Mouse (Mus musculus) hindbrain, embryonic 16.5 days (tissue): ENCODE measurements at regions not wholly inside any gene's neighbourhood (a gene's known extent, or its start where the extent isn't known, plus 50 kb on each side); places are given as distances from the start of the nearest gene placed in this dataset.
"Not testable (repeated sequence)": the region's sequence is repeated elsewhere in the genome, so short reads cannot be mapped to it uniquely, and the experiment has no call there.

Experiments
- ATAC-seq: fragments of 200-750 bp; cut with Nextera tagmentation; 2 replicates; pipeline ENCODE4 v1.8.0; 2017; ENCODE audit warnings: moderate TSS enrichment, moderate library complexity
- H3K27ac ChIP-seq: fragments of 300-500 bp; sonication (generic); 2 replicates; pipeline ENCODE4 v1.5.1; 2014; ENCODE audit warnings: low read depth, mild to moderate bottlenecking, control low read depth, low read length, moderate library complexity
- H3K27me3 ChIP-seq: fragments of 300-500 bp; sonication (generic); replicated peaks from 2 replicates; pipeline ENCODE4 v1.6.1; 2014; ENCODE audit warnings: low read length; ENCODE audit not compliant: control insufficient read depth, insufficient read depth
- H3K36me3 ChIP-seq: fragments of 300-500 bp; sonication (generic); 2 replicates; pipeline ENCODE4 v1.6.1; 2014; ENCODE audit warnings: mild to moderate bottlenecking, low read length, moderate library complexity, mixed read lengths; ENCODE audit not compliant: control insufficient read depth, insufficient read depth
- H3K4me1 ChIP-seq: fragments of 300-500 bp; sonication (generic); 2 replicates; pipeline ENCODE4 v1.6.1; 2014; ENCODE audit warnings: low read depth, low read length; ENCODE audit not compliant: control insufficient read depth, insufficient read depth
- H3K4me2 ChIP-seq: fragments of 300-500 bp; sonication (generic); 2 replicates; pipeline ENCODE4 v1.6.1; 2014; ENCODE audit warnings: mild to moderate bottlenecking, low read length, control low read depth, moderate library complexity
- H3K4me3 ChIP-seq: fragments of 300-500 bp; sonication (generic); 2 replicates; pipeline ENCODE4 v1.5.1; 2014; ENCODE audit warnings: mild to moderate bottlenecking, low read length, control low read depth, moderate library complexity
- H3K9ac ChIP-seq: fragments of 300-500 bp; sonication (generic); 2 replicates; pipeline ENCODE4 v1.6.1; 2014; ENCODE audit warnings: low read depth, mild to moderate bottlenecking, control low read depth, low read length, moderate library complexity
- H3K9me3 ChIP-seq: fragments of 300-500 bp; sonication (generic); 2 replicates; pipeline ENCODE4 v1.6.1; 2014; ENCODE audit warnings: mild to moderate bottlenecking, low read length, moderate library complexity; ENCODE audit not compliant: control insufficient read depth
- WGBS: fragments of 180-500 bp; shearing (Covaris S2); extraction: QIAGEN DNeasy Blood & Tissue Kit; methylation state at CpG from one replicate; pipeline ENCODE4 v1.1.7; 2014; 5-methylcytosine and 5-hydroxymethylcytosine counted together

GRCm38 (mm10) chr9:11107212-11107611 lies 202.6 kb upstream of the Cntn5 start:
- not testable (repeated sequence) for H3K4me2 ChIP-seq, H3K4me1 ChIP-seq, H3K9ac ChIP-seq, H3K9me3 ChIP-seq, H3K27ac ChIP-seq, H3K27me3 ChIP-seq, H3K36me3 ChIP-seq, ATAC-seq, H3K4me3 ChIP-seq
- WGBS = 89% methylated on average over 1 of the region's 1 CpGs

GRCm38 (mm10) chr9:11106268-11106667 lies 201.7 kb upstream of the Cntn5 start:
- no peak for ATAC-seq
- Histone ChIP-seq H3K4me2 (no peak overlapping the region), H3K4me3 (no peak overlapping the region), H3K27ac (no peak overlapping the region), H3K4me1 (no peaks in the 10 kb centered on the region), H3K36me3 (no peaks in the 10 kb centered on the region), H3K27me3 (no peaks in the 10 kb centered on the region), H3K9me3 (peaks cover 3% of the 10 kb centered on the region), H3K9ac (no peak overlapping the region)
- WGBS = 98% methylated on average over 2 of the region's 2 CpGs

DNA sequence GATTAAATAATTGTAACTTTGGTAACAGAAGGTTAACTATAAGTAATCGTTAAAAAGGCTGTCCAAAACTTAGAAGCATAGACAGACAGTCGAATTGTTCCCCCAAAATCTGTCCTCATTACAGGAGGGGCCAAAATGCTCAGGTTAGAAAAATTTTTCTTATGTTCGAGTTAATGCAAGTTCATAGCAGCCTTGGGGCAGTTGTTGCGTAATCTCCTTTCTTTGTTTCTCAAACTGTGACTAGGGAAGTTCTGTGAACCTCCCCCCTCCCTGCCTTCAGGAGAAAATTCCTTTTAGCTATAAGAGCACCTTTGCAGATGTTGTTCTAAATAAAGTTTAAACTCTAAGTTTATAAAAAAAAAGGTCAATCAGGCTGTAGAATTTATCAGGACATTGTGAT lies 198.9 kb upstream of the Cntn5 start:
- WGBS = 85% methylated on average over 4 of the region's 4 CpGs
- H3K27ac ChIP-seq = no peak overlapping the region

GRCm38 (mm10) chr9:11092874-11093273 lies 188.3 kb upstream of the Cntn5 start:
- H3K27me3 ChIP-seq = no peaks in the 10 kb centered on the region
- H3K4me1 ChIP-seq = no peaks in the 10 kb centered on the region
- H3K4me2 ChIP-seq = no peak overlapping the region
- no peaks in the 10 kb centered on the region for H3K9me3 ChIP-seq
- H3K4me3 ChIP-seq = no peak overlapping the region
- WGBS = 87% methylated on average over 1 of the region's 1 CpGs
- H3K27ac ChIP-seq = no peak overlapping the region
- H3K36me3 ChIP-seq = no peaks in the 10 kb centered on the region
- H3K9ac ChIP-seq = no peak overlapping the region
- no peak for ATAC-seq

More for the DNA sequence above, 198.9 kb upstream of the Cntn5 start:
- H3K36me3 ChIP-seq = no peaks in the 10 kb centered on the region
- no peak overlapping the region for H3K4me3 ChIP-seq
- H3K4me1 ChIP-seq = no peaks in the 10 kb centered on the region
- no peaks in the 10 kb centered on the region for H3K27me3 ChIP-seq
- H3K4me2 ChIP-seq = no peak overlapping the region
- no peak for ATAC-seq
- H3K9me3 ChIP-seq = peaks cover 3% of the 10 kb centered on the region
- no peak overlapping the region for H3K9ac ChIP-seq

DNA sequence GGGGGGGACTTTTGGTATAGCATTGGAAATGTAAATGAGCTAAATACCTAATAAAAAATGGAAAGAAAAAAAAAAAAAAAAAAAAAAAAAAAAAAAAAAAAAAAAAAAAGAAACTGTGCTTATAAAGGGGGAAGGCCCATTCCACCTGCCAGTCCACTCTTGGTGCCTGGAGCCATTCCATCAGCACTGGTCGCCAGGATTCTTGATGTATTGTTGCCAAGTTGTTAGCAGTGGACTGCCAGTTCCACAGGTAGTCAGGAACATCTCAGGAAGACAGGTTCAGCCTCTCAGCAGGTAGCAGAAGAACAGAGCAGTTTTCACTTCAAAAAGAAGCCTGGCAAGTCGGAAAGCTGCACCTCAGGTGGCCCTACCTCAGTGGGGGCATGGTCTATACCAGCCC lies 162.6 kb upstream of the Cntn5 start:
- 70% methylated on average over 2 of the region's 2 CpGs for WGBS
- H3K9ac ChIP-seq, H3K36me3 ChIP-seq, H3K9me3 ChIP-seq, H3K27me3 ChIP-seq, H3K4me2 ChIP-seq, H3K4me1 ChIP-seq, H3K4me3 ChIP-seq, H3K27ac ChIP-seq, ATAC-seq: not testable (repeated sequence)

DNA sequence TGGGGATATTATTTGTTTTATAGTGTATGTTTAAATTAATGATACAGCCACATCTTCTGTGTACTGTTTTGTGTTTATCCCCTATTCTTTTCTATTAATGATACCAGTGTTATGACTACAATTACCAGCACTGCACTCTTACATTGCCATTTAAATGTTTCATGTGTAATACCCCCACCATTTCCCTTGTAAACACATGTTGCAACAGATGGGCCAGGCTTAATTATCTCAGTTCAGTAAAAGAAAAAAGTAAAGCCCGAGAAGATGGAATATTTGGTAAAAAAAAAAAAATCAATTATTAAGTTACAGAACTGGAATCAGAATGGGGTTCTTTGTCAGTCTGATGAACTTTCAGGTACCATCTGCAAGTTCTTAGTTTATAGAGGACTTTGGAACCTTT lies 158.3 kb upstream of the Cntn5 start:
- no peaks in the 10 kb centered on the region for H3K27me3 ChIP-seq
- no peak overlapping the region for H3K9ac ChIP-seq
- ATAC-seq = no peak
- no peak overlapping the region for H3K4me3 ChIP-seq
- no peaks in the 10 kb centered on the region for H3K9me3 ChIP-seq
- no peaks in the 10 kb centered on the region for H3K36me3 ChIP-seq
- WGBS = 75% methylated on average over 1 of the region's 1 CpGs
- H3K4me1 ChIP-seq = no peaks in the 10 kb centered on the region
- no peak overlapping the region for H3K27ac ChIP-seq
- no peak overlapping the region for H3K4me2 ChIP-seq
